Mouse (Mus musculus) stomach, embryonic 15.5 days (tissue): ENCODE data around the gene Ccdc157. TPM values are rescaled to one million over a fixed set of nuclear protein-coding genes. Genes with fewer than 3 reads are reported as not detected.

Source experiments
- ATAC-seq: fragments of 200-750 bp; cut with Nextera tagmentation; 2 replicates; pipeline ENCODE4 v1.8.0; 2017; ENCODE audit warnings: low read depth, moderate number of reproducible peaks, moderate TSS enrichment; ENCODE audit not compliant: insufficient read depth, low FRiP score
- H3K27ac ChIP-seq: fragments of 300-500 bp; sonication (generic); 2 replicates; pipeline ENCODE4 v1.5.1; 2015; ENCODE audit warnings: mild to moderate bottlenecking, inconsistent platforms
- H3K27me3 ChIP-seq: fragments of 300-500 bp; sonication (generic); replicated peaks from 2 replicates; pipeline ENCODE4 v1.6.1; 2015; ENCODE audit warnings: inconsistent platforms
- H3K36me3 ChIP-seq: fragments of 300-500 bp; sonication (generic); 2 replicates; pipeline ENCODE4 v1.6.1; 2015; ENCODE audit warnings: inconsistent platforms
- H3K4me1 ChIP-seq: fragments of 300-500 bp; sonication (generic); 2 replicates; pipeline ENCODE4 v1.6.1; 2015; ENCODE audit warnings: inconsistent platforms
- H3K4me2 ChIP-seq: fragments of 300-500 bp; sonication (generic); 2 replicates; pipeline ENCODE4 v1.6.1; 2015; ENCODE audit warnings: mild to moderate bottlenecking, inconsistent platforms
- H3K4me3 ChIP-seq: fragments of 300-500 bp; sonication (generic); replicated peaks from 2 replicates; pipeline ENCODE4 v1.5.1; 2015; ENCODE audit warnings: inconsistent platforms
- H3K9ac ChIP-seq: fragments of 300-500 bp; sonication (generic); 2 replicates; pipeline ENCODE4 v1.6.1; 2015; ENCODE audit warnings: inconsistent platforms
- H3K9me3 ChIP-seq: fragments of 300-500 bp; sonication (generic); 2 replicates; pipeline ENCODE4 v1.6.1; 2016; ENCODE audit warnings: inconsistent platforms
- WGBS: fragments of 180-500 bp; shearing (Covaris S2); methylation state at CpG from one replicate; pipeline ENCODE4 v1.1.7; 2015; 5-methylcytosine and 5-hydroxymethylcytosine counted together
- polyA plus RNA-seq: library from polyadenylated mRNA; unstranded; fragments of >200 nt; fragmentation: Nextera tagmentation; extraction: Ambion mirVana; gene quantifications from 2 replicates; pipeline ENCODE4 v1.2.1, GENCODE M21; 2015

The Ccdc157 gene
- polyA plus RNA-seq: 6.1 and 6.4 TPM in 2 replicates

DNA sequence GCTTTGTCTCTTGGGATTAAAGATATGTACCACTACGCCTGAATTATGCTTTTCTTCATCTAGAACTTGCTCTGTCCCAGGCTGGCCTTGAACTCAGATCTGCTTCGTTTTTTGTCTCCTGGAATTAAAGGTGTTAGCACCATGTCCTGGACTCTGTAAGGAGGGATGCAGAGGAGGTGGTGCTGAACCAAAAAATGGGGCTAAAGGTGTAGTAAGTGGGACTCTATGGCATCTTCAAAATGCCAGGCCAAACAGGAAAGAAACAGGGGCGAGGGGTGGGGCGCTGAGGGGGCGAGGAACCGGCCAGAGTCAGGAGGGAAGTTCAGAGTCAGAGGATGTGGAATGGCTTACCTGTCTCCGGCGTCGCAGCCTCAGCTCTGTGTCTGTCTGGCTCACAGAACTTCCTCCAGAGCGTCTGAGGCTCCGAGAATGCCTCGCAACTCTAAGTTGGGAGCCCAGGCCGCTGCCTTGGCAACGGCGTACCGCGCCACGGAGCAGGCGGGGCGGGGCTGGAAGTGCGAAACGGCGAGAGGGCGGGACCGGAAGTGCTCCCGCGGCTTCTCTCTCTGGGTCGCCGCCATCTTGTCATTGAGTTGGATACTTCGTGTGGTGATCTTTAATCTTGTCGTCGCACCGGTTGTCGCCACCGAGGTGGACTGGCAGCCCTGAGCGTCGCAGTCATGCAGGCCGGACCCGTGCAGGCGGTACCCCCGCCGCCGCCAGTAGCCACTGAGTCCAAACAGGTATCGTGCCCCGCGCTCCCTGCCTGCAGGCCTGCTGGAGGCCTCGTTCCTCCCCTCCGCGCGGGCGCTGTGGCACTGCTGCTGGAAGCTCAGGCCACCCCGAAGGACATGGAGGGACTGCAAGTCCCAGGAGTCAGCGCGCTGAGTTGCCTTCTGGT is at the start of gene Ccdc157, which contains the start of gene Sf3a1:
TSS of gene Ccdc157 (minus strand) at position 486 of the 901 bp plus-strand sequence.
TSS of gene Sf3a1 (plus strand) at position 543 of the 901 bp plus-strand sequence.
- Histone ChIP-seq H3K4me2 (peak within 1 kb of the TSS; percentile 81), H3K9ac (peak within 1 kb of the TSS; percentile 81), H3K36me3 (peaks cover 13% of the 10 kb centered on the region), H3K4me1 (peaks cover 20% of the 10 kb centered on the region), H3K27ac (peak within 1 kb of the TSS; percentile 74), H3K9me3 (no peaks in the 10 kb centered on the region), H3K4me3 (peak within 1 kb of the TSS; percentile 84), H3K27me3 (no peaks in the 10 kb centered on the region)
- 2% methylated on average over 54 of the region's 54 CpGs for WGBS
- peak; percentile 96 for ATAC-seq

DNA sequence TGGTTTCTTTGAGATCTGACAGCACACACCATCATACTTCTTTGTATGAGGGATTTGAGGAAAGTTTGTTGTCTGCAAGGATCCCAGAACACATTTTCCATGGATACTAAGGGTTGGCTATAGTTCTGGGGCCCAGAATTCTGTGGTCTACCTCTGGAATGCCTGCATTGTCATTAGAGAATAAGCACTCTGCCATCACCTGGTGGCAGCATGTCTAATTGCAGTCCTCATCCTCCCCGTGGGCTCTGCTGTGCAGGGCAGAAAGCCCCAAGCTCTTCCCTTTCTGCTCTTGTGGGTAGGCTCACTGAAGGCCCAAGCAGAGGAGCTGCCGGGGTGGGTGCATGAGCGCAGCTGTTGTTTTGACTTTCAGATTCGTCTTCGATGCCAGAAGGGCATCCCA is 49.5 kb upstream of the Ccdc157 start:
- H3K27me3 ChIP-seq: no peaks in the 10 kb centered on the region
- no peaks in the 10 kb centered on the region for H3K9me3 ChIP-seq
- no peaks in the 10 kb centered on the region for H3K4me1 ChIP-seq
- no peak overlapping the region for H3K9ac ChIP-seq
- no peak for ATAC-seq
- no peak overlapping the region for H3K27ac ChIP-seq
- no peak overlapping the region for H3K4me3 ChIP-seq
- 76% methylated on average over 5 of the region's 5 CpGs for WGBS
- H3K4me2 ChIP-seq: no peak overlapping the region
- H3K36me3 ChIP-seq: peaks cover 48% of the 10 kb centered on the region

DNA sequence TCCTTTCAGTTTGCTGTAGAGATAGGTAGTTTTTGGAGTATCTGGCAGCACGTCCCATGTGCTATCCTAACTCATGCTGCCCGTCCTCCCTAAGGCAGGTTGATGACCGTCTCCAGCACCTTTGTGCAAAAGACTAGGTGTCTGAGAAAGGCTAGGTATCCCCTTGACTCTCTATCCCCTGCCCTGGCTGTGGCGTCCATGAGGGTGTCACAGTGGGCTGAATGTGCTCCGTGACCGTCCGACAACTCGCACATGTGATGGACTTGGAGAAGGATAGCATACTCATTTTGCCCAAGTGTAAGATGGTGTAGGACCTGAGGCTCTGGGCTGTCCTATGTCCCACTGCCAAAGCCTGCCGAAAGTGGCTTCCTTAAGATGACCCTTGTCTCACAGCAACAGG is 47.6 kb upstream of the Ccdc157 start:
- ATAC-seq: no peak
- H3K4me1 ChIP-seq: no peaks in the 10 kb centered on the region
- no peak overlapping the region for H3K27ac ChIP-seq
- no peak overlapping the region for H3K9ac ChIP-seq
- no peaks in the 10 kb centered on the region for H3K27me3 ChIP-seq
- 87% methylated on average over 9 of the region's 9 CpGs for WGBS
- H3K9me3 ChIP-seq: no peaks in the 10 kb centered on the region
- no peak overlapping the region for H3K4me3 ChIP-seq
- no peak overlapping the region for H3K4me2 ChIP-seq
- peaks cover 33% of the 10 kb centered on the region for H3K36me3 ChIP-seq

DNA sequence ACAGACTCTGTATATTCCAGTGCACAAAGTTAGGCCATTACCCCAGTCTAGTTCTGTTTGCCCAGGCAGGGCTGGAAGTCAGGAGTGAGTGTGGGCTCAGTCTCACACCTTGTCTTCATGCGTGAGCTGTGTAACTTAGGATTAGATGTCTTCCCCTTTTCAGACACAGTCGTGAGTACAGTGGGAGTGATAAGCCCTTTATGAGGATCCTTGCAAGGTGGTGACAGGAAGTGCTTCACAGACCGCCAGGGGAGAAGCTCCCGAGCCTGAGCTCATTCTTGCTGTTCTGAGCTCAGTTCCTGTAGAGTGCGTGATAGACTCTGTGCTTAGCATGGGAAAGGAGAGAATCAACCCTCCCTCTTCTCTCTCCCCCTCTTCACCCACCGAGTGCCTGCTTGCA is 46.5 kb upstream of the Ccdc157 start:
- no peaks in the 10 kb centered on the region for H3K9me3 ChIP-seq
- H3K9ac ChIP-seq: no peak overlapping the region
- no peak overlapping the region for H3K27ac ChIP-seq
- 65% methylated on average over 6 of the region's 6 CpGs for WGBS
- ATAC-seq: no peak
- peaks cover 3% of the 10 kb centered on the region; the same call in 1 of the 2 replicates for H3K4me1 ChIP-seq
- H3K36me3 ChIP-seq: peaks cover 27% of the 10 kb centered on the region
- no peak overlapping the region for H3K4me2 ChIP-seq
- H3K27me3 ChIP-seq: no peaks in the 10 kb centered on the region
- H3K4me3 ChIP-seq: no peak overlapping the region

DNA sequence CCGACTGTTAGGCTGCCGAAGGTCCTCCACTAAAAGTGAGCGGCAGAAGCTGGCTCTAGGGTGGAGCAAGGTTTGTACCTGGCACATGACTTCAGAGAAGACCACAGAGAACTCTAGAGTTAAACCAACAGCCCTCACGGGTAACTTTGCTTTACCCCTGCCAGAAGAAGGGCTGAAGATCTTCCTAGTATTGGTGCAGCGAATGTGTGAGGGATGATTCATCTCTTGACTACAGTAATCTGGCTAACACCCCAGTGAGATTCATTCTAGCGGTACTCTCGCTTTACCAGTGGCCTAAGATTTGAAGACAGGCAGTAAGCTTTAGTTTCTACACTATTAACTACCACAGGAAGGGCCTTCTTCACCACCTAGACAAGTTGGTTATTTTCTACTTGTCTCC is 45.9 kb upstream of the Ccdc157 start:
- H3K36me3 ChIP-seq: peaks cover 27% of the 10 kb centered on the region
- ATAC-seq: no peak

DNA sequence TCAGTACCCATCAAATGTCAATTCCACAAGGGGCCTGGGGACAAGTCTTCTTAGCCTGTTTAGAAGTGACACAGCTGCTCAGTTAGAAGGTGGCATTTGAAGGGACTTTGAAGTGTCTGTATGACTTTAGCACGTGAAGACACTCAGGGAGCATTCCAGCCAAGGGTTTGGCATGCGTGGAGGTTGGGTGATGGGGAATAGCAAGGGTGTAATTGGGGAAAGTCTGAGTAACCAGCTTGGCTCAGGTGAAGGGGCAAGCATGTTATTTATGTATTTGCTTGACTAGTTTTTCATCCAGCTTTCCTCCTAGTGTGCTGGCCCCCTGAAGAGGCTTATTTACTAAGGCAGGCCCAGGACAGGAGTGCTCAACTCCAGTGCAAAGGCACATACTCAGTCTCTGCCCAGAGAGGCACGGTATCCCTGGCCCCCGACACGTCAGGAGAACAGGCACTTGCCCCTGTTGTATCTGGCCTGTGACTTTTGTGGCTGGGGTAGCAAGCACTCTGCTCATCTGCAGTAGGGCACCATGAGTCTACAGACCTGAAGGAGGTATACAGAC is 45.1 kb upstream of the Ccdc157 start:
- peaks cover 22% of the 10 kb centered on the region for H3K36me3 ChIP-seq
- H3K27ac ChIP-seq: no peak overlapping the region
- H3K9me3 ChIP-seq: no peaks in the 10 kb centered on the region
- WGBS: 78% methylated on average over 5 of the region's 5 CpGs
- peaks cover 3% of the 10 kb centered on the region; the same call in 1 of the 2 replicates for H3K4me1 ChIP-seq
- no peak overlapping the region for H3K4me2 ChIP-seq
- H3K4me3 ChIP-seq: no peak overlapping the region
- H3K9ac ChIP-seq: no peak overlapping the region
- no peak for ATAC-seq
- H3K27me3 ChIP-seq: no peaks in the 10 kb centered on the region

More for the DNA sequence above, 45.9 kb upstream of the Ccdc157 start:
- H3K4me2 ChIP-seq: no peak overlapping the region
- 84% methylated on average over 7 of the region's 7 CpGs for WGBS
- no peaks in the 10 kb centered on the region for H3K9me3 ChIP-seq
- no peak overlapping the region for H3K9ac ChIP-seq
- H3K27ac ChIP-seq: no peak overlapping the region
- H3K4me1 ChIP-seq: peaks cover 3% of the 10 kb centered on the region; the same call in 1 of the 2 replicates
- no peak overlapping the region for H3K4me3 ChIP-seq
- H3K27me3 ChIP-seq: no peaks in the 10 kb centered on the region

DNA sequence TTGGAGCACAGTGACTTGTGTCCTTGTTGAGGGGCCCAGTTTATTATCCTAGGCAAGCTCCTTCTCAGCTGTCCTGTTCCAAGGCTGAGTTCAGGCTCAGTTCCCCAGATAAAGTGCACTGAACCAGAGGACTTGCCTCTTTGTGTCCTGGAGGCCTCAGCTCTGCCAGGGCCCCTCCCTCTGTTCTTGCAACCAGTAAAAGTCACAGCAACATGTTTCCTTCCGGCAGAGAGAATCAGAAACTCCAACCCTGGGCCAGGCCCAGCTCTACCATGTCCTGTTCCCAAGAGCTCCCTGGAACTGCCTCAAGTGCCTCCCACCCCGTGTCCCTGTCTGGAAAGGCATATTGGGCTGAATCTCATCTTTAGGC is 43.6 kb upstream of the Ccdc157 start:
- H3K4me1 ChIP-seq: peaks cover 3% of the 10 kb centered on the region; the same call in 1 of the 2 replicates
- no peak overlapping the region for H3K9ac ChIP-seq
- H3K4me3 ChIP-seq: no peak overlapping the region
- ATAC-seq: peak; percentile 56; the same call in 1 of the 2 replicates
- H3K4me2 ChIP-seq: no peak overlapping the region
- H3K27me3 ChIP-seq: no peaks in the 10 kb centered on the region
- WGBS: 31% methylated on average over 2 of the region's 2 CpGs
- H3K27ac ChIP-seq: peak overlapping the region; percentile 61
- no peaks in the 10 kb centered on the region for H3K9me3 ChIP-seq
- peaks cover 22% of the 10 kb centered on the region for H3K36me3 ChIP-seq

DNA sequence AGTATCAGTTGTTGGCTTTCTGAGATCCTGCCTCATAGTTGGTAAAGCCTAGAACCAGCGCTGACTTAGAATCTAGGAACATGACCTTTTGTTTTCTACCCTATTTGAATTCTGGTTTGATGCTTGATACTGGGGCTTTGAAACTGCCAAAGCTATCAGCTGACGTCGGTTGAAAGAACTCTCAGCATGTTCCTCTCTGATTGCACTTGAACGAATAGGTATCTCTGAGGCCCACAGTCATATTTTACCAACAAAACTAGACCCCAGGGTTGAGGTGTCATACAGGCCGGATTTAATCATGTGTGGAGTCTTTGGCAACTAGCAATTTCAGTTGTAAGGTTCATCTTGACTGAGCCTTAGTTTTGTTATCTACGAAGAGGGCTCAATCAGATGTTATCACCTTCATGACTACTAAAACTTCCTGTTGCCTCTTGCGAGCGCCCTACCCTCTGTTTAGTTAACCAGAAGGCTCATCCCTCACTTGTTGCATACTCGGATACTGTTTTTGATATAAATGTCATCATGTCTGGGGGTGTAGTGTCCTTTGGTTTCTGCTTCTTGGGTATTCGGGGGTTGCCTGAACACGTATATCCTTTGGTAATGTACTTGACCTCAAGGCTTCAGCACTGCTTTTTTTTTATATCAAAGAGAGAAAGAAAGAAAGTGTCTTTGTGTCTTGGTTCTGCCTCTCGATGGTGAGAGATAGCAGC is 43.1 kb upstream of the Ccdc157 start:
- WGBS: 82% methylated on average over 12 of the region's 12 CpGs
- ATAC-seq: no peak
- H3K9ac ChIP-seq: no peak overlapping the region
- H3K27ac ChIP-seq: peak overlapping the region; percentile 61
- H3K9me3 ChIP-seq: no peaks in the 10 kb centered on the region
- H3K27me3 ChIP-seq: no peaks in the 10 kb centered on the region
- H3K4me3 ChIP-seq: no peak overlapping the region
- H3K4me2 ChIP-seq: no peak overlapping the region
- peaks cover 3% of the 10 kb centered on the region; the same call in 1 of the 2 replicates for H3K4me1 ChIP-seq
- peaks cover 17% of the 10 kb centered on the region for H3K36me3 ChIP-seq

DNA sequence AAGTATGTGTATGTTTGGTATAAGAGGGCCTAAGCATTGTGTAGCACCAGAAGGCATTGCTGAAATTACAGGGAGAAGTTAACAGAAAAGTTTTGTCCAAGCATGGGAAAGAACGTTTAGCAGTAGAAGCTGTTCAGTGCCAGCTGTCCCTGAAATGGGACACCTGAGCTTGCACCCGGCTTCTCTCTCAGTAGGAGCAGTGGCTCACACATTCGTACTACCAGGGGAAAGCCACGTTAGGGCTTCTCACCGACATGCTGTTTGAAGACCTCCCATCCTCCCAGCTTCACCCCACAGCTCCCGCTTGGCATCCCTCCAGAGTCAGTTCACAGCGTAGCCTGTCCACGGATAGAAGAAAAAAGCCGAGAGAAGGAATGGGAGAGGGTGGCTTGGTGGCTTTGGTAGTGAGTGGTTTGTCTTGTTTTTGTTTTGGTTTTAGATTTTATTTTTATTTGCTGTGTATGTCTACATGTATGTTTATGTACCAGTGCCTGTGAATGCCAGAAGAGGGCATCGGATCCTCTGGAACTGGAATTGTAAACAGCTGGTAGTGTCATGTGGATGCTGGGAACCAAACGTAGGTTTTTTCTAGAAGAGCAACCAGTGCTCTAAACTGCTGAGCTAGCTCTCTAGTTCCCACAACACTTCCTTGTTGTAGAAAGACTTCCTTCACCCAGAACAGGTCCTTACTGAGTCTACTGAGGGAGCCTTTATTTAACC is 42.0 kb upstream of the Ccdc157 start:
- Histone ChIP-seq H3K4me2 (no peak overlapping the region), H3K9me3 (no peaks in the 10 kb centered on the region), H3K4me3 (no peak overlapping the region), H3K4me1 (peaks cover 5% of the 10 kb centered on the region; the same call in 1 of the 2 replicates), H3K27ac (no peak overlapping the region), H3K27me3 (no peaks in the 10 kb centered on the region), H3K36me3 (peaks cover 8% of the 10 kb centered on the region), H3K9ac (no peak overlapping the region)
- WGBS: 59% methylated on average over 11 of the region's 11 CpGs
- no peak for ATAC-seq

DNA sequence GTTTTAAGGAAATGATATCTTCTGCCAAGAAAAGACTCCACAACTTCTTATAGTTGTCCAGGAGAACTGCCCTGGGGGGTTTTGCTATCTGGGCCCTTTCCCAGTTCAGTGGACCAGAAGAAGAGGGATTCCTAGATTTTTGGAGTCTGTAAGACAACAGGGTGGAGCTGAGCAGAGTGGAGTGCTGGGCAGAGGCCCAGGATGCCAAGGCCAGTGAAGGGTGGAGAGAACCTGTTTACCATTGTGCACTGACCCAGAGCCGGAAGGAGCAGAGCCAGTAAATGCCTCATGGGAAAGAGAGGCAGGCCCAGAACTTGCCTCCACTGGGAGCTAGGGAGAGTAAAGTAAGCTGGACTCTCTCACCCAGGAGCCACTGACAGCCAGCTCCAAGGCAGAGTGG is 37.6 kb upstream of the Ccdc157 start:
- H3K27ac ChIP-seq: 0 out of 2 replicates have a peak overlapping the region, but pooled peaks have one; percentile 8
- no peak overlapping the region for H3K4me2 ChIP-seq
- no peak overlapping the region for H3K4me3 ChIP-seq
- no peak for ATAC-seq
- H3K36me3 ChIP-seq: no peaks in the 10 kb centered on the region
- no peaks in the 10 kb centered on the region for H3K9me3 ChIP-seq
- no peaks in the 10 kb centered on the region for H3K27me3 ChIP-seq
- 78% methylated on average over 1 of the region's 1 CpGs for whole genome bisulfite sequencing
- H3K9ac ChIP-seq: no peak overlapping the region
- peaks cover 10% of the 10 kb centered on the region; the same call in 1 of the 2 replicates for H3K4me1 ChIP-seq

DNA sequence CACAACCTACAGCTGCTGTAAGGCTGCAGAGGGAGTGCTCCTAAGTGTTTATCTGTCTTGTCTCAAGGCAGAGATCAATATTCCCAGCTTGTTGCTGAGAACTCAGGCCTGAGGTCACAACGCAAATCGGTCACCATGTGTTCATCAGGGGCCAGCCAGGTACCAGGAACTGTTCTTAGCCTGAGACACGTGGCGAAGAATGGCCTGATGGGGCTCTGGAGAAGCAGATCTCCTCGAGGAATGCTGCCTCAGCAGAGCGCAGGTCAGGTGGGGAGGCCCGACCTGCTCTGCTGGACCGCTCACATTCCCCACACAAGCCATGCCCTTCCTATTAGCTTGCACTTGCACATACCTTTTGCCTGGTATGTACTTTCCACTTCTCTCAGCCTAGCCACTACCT is 36.5 kb upstream of the Ccdc157 start:
- Histone ChIP-seq H3K4me1 (peaks cover 17% of the 10 kb centered on the region), H3K4me2 (no peak overlapping the region), H3K27me3 (no peaks in the 10 kb centered on the region), H3K27ac (no peak overlapping the region), H3K9me3 (no peaks in the 10 kb centered on the region), H3K9ac (no peak overlapping the region), H3K4me3 (no peak overlapping the region), H3K36me3 (no peaks in the 10 kb centered on the region)
- 58% methylated on average over 8 of the region's 8 CpGs for WGBS
- ATAC-seq: peak; percentile 48; the same call in 1 of the 2 replicates
